Mouse (Mus musculus): ENCODE results near the gene Rdh19.

- TF ChIP-seq CTCF (IDR thresholded peaks at IDR 0.05; ENCODE audit: insufficient read depth, low read depth, low read length): no peak
- TF ChIP-seq POLR2A (IDR thresholded peaks at IDR 0.05; ENCODE audit: insufficient read depth, low read depth, low read length): no peak
Measured at GRCm38 (mm10) chr10:127856376-127856775, 6.6 kb downstream of the Rdh19 start.

Measured in olfactory bulb, adult 2 months (tissue).